Mouse (Mus musculus) ovary, adult 10 weeks (tissue): ENCODE data around the gene Cdca5. TPM values are rescaled to one million over a fixed set of nuclear protein-coding genes. Genes with fewer than 3 reads are reported as not detected.

Experiments
- polyA plus RNA-seq: library from polyadenylated mRNA; stranded (reverse); fragments of 350-450 nt; fragmentation: Illumina TruSeq; extraction: RNeasy Lipid Tissue Mini Kit (QIAGEN cat#74804); gene quantifications from one replicate; pipeline ENCODE4 v1.2.3, GENCODE M21; 2014

Gene Cdca5
- polyA plus RNA-seq, 1 experiment from 2014 or later = 10.8 TPM

Other genes with a start within 250 kb of the Cdca5 start
- 2.9 TPM for gene Frmd8, start 209.7 kb upstream of the Cdca5 start, polyA plus RNA-seq
- gene Slc25a45, start 207.2 kb upstream of the Cdca5 start, polyA plus RNA-seq = 0.31 TPM
- gene Tigd3, start 190.8 kb upstream of the Cdca5 start, polyA plus RNA-seq = not detected
- 5.9 TPM for gene Dpf2, start 172.0 kb upstream of the Cdca5 start, polyA plus RNA-seq
- 1.4 TPM for gene Cdc42ep2, start 160.2 kb upstream of the Cdca5 start, polyA plus RNA-seq
- 4.3 TPM for gene Pola2, start 120.8 kb upstream of the Cdca5 start, polyA plus RNA-seq
- not detected for gene Slc22a20, start 98.8 kb upstream of the Cdca5 start, polyA plus RNA-seq
- 0.74 TPM for gene Capn1, start 69.1 kb upstream of the Cdca5 start, polyA plus RNA-seq
- gene Syvn1, start 38.4 kb upstream of the Cdca5 start, polyA plus RNA-seq = 0.37 TPM
- 25.1 TPM for gene Mrpl49, start 27.2 kb upstream of the Cdca5 start, polyA plus RNA-seq
- 9.8 TPM for gene Fau, start 27.1 kb upstream of the Cdca5 start, polyA plus RNA-seq
- gene Znhit2, start 23.8 kb upstream of the Cdca5 start, polyA plus RNA-seq = not detected
- gene Tm7sf2, start 16.6 kb upstream of the Cdca5 start, polyA plus RNA-seq = 0.97 TPM
- gene Vps51, start 7.8 kb upstream of the Cdca5 start, polyA plus RNA-seq = 4.0 TPM
- gene Tmem262, start 5.0 kb upstream of the Cdca5 start, polyA plus RNA-seq = not detected
- not detected for gene Gm28374, start 2.7 kb upstream of the Cdca5 start, polyA plus RNA-seq
- gene Zfpl1, start within 50 bp of the Cdca5 start, polyA plus RNA-seq = 0.71 TPM
- not detected for gene AC131692.1, start 9.4 kb downstream of the Cdca5 start, polyA plus RNA-seq
- not detected for gene Naaladl1, start 20.8 kb downstream of the Cdca5 start, polyA plus RNA-seq
- gene Sac3d1, start 33.7 kb downstream of the Cdca5 start, polyA plus RNA-seq = 0.97 TPM
- 2.1 TPM for gene Snx15, start 43.3 kb downstream of the Cdca5 start, polyA plus RNA-seq
- gene Batf2, start 56.0 kb downstream of the Cdca5 start, polyA plus RNA-seq = not detected
- gene Arl2, start 56.6 kb downstream of the Cdca5 start, polyA plus RNA-seq = 1.0 TPM
- gene Majin, start 99.4 kb downstream of the Cdca5 start, polyA plus RNA-seq = not detected
- gene Gpha2, start 141.4 kb downstream of the Cdca5 start, polyA plus RNA-seq = not detected
- 1.1 TPM for gene Ppp2r5b, start 150.9 kb downstream of the Cdca5 start, polyA plus RNA-seq
- not detected for gene Atg2a, start 156.7 kb downstream of the Cdca5 start, polyA plus RNA-seq
- 10.2 TPM for gene Ehd1, start 191.7 kb downstream of the Cdca5 start, polyA plus RNA-seq
- 1.2 TPM for gene Cdc42bpg, start 221.5 kb downstream of the Cdca5 start, polyA plus RNA-seq
- gene Men1, start 250.0 kb downstream of the Cdca5 start, polyA plus RNA-seq = 8.8 TPM